Mouse (Mus musculus): ENCODE data around the gene Spr.
A peak's percentile ranks its signal among the peaks of the same experiment; 100 is the strongest.
"Not testable (repeated sequence)": the region's sequence is repeated elsewhere in the genome, so short reads cannot be mapped to it uniquely, and the experiment has no call there.

The Spr gene

GRCm38 (mm10) chr6:85137217-85138035, at the start of gene Spr:
Gene Spr, minus strand, starts transcription at chr6:85137766.
- peak; percentile 83 for DNase-seq

DNA sequence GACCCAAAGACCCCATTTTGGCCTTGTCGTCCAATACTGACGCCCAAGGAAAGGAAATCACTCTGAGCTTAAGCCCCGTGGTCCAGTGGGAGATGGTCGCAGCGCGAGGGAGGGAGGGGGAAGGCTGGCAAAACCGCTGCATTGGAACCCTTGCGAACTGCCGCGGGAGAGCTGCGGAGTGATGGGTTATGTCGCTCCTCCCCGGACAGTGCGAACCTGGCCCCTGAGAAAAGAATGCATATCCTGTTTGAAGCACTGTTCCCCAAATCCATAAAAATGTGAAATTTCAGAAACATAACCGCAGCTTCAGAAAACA, 49.1 kb upstream of the Spr start:
- no peak for DNase-seq

- no peak for DNase-seq
Observed at GRCm38 (mm10) chr6:85186033-85186743, 48.6 kb upstream of the Spr start.

- no peak for DNase-seq
Observed at GRCm38 (mm10) chr6:85183951-85184350, 46.4 kb upstream of the Spr start.

DNA sequence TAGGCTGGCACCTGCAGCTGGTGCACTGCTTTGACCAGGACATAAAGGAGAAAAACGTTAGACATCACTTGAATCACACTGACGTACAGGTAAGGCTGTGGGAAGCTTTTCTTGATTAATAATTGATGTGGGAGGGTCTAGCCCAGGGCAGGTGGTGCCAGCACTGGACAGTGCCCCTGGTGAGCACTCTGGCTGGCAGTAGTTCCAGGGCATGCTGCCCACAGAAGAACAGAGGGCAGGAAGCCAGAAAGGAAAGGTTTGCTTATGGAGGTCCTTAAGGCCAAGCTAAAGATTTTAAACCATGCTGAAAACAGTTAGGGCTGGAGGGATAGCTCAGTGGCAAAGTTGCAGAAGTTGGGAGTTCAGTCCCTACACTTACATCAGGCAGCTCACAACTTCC, 42.5 kb upstream of the Spr start:
- no peak for DNase-seq

GRCm38 (mm10) chr6:85179569-85179968, 42.0 kb upstream of the Spr start:
- DNase-seq: no peak

DNA sequence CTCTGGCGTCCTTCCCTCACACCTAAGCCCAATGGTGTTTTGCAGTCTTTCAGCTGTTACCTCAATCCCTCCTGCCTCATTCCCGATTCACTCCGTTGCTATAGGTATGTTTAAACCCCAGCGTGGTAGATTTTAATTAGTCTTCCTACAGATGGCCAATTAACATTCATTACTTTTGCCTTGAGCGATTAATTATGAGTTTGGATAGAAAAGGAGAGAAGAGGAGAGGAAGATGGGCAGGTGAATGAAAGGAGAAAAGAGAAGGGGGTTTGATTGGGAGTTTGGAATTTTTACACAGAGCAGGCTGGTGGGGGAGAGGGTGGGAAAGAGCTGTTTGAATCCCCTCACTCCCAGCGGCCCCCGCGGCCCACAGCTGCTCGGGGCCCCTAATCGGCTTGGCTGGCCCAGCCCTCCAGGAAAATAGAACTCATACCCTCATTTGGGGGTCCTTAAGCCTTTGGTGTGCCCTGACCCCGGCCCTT, 27.9 kb upstream of the Spr start:
- DNase-seq: no peak

GRCm38 (mm10) chr6:85160201-85160923, 22.8 kb upstream of the Spr start:
- DNase-seq: peak; percentile 56

GRCm38 (mm10) chr6:85159092-85159760, 21.7 kb upstream of the Spr start:
- peak; percentile 48 for DNase-seq

GRCm38 (mm10) chr6:85158040-85158804, 20.7 kb upstream of the Spr start:
- not testable (repeated sequence) for DNase-seq

- not testable (repeated sequence) for DNase-seq
Observed at GRCm38 (mm10) chr6:85156551-85156950, 19.0 kb upstream of the Spr start.

DNA sequence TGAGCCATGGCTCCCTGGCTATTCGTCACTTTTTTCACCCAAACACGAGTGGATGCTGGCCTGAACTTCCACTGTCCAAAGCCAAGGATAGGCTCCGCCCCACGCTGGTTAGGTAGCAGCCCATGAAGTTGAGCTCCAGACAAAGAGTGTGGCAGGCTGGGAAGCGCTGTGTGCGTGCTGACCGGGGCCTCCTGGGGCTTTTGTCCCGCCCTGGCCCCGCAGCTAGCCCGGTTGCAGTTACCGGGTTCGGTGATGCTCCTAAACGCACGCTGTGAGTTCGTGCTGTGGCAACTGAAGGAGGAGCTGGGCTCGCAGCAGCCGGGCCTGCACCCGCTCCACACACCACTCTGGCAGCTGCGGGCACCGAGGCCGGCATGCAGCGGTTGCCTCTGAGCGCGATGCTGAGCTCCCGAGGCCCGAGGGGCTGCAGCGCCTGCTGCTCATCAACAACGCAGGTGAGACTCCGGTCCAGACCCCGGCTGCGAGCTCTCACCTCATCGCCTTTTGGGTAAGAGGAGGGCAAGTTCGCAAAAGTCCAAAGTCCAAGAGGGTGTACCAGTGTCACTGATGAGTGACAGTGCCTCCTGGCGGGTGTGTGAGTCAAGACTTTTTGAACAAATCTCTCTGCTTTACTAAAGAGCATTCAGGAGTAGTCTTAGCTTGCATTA, 17.4 kb upstream of the Spr start:
- no peak for DNase-seq

GRCm38 (mm10) chr6:85153970-85154540, 16.5 kb upstream of the Spr start:
- DNase-seq: peak; percentile 74

- DNase-seq: peak; percentile 38
Observed at GRCm38 (mm10) chr6:85150386-85150785, 12.8 kb upstream of the Spr start.

DNA sequence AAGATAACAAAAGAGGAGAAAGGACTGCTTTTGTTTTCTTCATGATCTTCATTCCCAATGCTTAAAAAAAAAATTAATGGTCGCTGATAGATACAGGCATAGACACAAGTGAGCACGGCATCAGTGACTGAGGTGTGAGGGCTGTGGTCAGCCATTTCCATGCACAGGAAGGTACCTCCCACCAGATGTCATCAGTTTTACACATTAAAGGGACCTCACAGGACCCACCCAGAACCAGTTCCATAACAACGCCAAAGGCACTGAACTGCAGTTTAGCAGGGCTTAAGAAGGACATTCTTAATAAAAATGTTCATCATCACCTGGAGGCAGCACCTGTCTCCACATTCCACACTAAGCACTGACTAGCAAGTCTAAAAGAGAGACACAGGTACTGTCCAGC, 10.1 kb upstream of the Spr start:
- no peak for DNase-seq

- DNase-seq: no peak
Observed at GRCm38 (mm10) chr6:85144466-85144865, 6.9 kb upstream of the Spr start.

GRCm38 (mm10) chr6:85141013-85141412, 3.4 kb upstream of the Spr start:
- DNase-seq: peak; percentile 36

DNA sequence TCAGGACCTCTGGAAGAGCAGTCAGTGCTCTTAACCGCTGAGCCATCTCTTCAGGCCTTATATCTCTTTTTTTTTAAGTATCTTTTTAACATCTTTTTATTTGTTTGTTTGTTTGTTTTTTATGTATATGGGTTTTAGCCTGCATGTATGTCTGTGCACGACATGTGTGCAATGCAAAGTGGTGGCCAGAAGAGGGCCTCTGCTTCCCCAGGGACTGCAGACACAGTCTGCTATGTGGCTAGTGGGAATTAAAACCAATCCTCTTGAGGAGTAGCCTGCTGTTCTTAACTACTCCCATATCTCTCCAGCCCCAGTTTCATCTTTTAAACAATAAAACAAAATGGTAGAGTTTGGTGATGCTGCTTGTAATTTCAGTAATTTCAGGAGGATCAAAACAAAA, 2.0 kb upstream of the Spr start:
- DNase-seq: no peak

DNA sequence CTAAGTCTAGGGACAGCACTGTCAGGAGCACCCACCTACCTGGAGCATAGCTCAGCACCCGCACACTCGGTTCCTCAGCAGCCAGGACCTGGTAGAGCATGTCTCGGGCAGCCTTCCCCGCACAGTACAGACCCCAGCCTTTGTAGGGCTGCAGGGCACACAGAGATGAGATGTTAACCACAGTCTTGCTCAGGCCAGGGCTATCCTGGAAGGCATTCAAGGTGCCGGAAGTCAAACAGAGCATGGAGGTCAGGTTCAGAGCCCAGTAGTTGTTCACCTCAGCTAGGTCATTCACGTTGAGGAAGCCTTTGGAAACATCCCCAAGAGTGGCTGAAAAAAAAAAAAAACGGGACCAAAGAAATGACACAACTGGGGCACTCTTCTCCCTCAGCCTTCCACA, 782 bp downstream of the Spr start:
- not testable (repeated sequence) for DNase-seq

DNA sequence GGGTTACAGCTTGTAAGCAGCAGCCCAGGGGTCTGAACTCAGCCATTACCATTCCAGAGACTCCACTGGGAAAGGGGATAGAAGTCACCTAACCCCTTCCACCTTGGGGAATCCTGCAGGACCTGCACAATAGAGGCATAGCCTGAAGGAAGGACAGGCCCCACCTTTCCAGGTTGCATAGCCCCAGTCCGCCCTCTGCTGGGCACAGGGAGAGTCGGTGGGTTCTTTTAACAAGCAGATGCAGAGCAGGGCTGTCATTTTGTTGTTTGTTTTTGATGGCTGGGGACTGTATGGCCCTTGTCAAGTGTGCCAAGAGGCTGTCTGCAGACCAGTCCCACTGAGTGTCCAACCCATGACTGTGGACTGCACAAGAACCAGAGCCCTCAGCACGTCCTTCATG, 4.8 kb downstream of the Spr start:
- DNase-seq: peak; percentile 27

GRCm38 (mm10) chr6:85132237-85132636, 5.3 kb downstream of the Spr start:
- not testable (repeated sequence) for DNase-seq

All from cerebellum, adult 8-10 months (tissue).